Mouse (Mus musculus) CH12.LX (cell line): ENCODE measurements around the gene Gng4.

Experiments used
- CTCF ChIP-seq, 2 experiments: IDR thresholded peaks in 1 of 2; conservative IDR thresholded peaks in 1 of 2; 2 replicates each; pipeline ENCODE4 v1.5.1; 2011 to 2012; ENCODE audit warnings: low read depth in 2 of 2, low read length in 2 of 2, improper control_type of control experiment in 1 of 2, inconsistent platforms in 1 of 2, mild to moderate bottlenecking in 1 of 2, moderate library complexity in 1 of 2
- EP300 ChIP-seq: IDR thresholded peaks from 2 replicates; pipeline ENCODE4 v1.6.1; 2011; ENCODE audit warnings: low read length, improper control_type of control experiment
- ETS1 ChIP-seq: conservative IDR thresholded peaks from 2 replicates; pipeline ENCODE4 v1.6.1; 2012; ENCODE audit warnings: low read depth, mild to moderate bottlenecking, inconsistent platforms, low read length, improper control_type of control experiment, moderate library complexity
- HCFC1 ChIP-seq: IDR thresholded peaks from 2 replicates; pipeline ENCODE4 v1.6.1; 2012; ENCODE audit warnings: low read depth, mild to moderate bottlenecking, inconsistent platforms, low read length, improper control_type of control experiment
- MAFK ChIP-seq: IDR thresholded peaks from 2 replicates; pipeline ENCODE4 v1.6.1; 2011; ENCODE audit warnings: low read length, improper control_type of control experiment; ENCODE audit not compliant: insufficient replicate concordance
- MAX ChIP-seq: IDR thresholded peaks from 2 replicates; pipeline ENCODE4 v1.6.1; 2011; ENCODE audit warnings: low read length, improper control_type of control experiment
- MAZ ChIP-seq: IDR thresholded peaks from 2 replicates; pipeline ENCODE4 v1.6.1; 2012; ENCODE audit warnings: low read depth, mild to moderate bottlenecking, inconsistent platforms, low read length, improper control_type of control experiment, moderate library complexity
- POLR2A ChIP-seq: IDR thresholded peaks from 2 replicates; pipeline ENCODE4 v1.6.1; 2011; ENCODE audit warnings: low read depth, mild to moderate bottlenecking, improper control_type of control experiment, low read length
- RCOR1 ChIP-seq: conservative IDR thresholded peaks from 2 replicates; pipeline ENCODE4 v1.6.1; 2012; ENCODE audit warnings: low read depth, mild to moderate bottlenecking, inconsistent platforms, low read length, improper control_type of control experiment
- SMC3 ChIP-seq: IDR thresholded peaks from 2 replicates; pipeline ENCODE4 v1.6.1; 2011; ENCODE audit warnings: low read depth, low read length, improper control_type of control experiment
- TBP ChIP-seq: conservative IDR thresholded peaks from 2 replicates; pipeline ENCODE4 v1.6.1; 2011; ENCODE audit warnings: low read depth, low read length, improper control_type of control experiment
- ZMIZ1 ChIP-seq: IDR thresholded peaks from 2 replicates; pipeline ENCODE4 v1.6.1; 2012; ENCODE audit warnings: low read depth, mild to moderate bottlenecking, inconsistent platforms, low read length, improper control_type of control experiment

DNA sequence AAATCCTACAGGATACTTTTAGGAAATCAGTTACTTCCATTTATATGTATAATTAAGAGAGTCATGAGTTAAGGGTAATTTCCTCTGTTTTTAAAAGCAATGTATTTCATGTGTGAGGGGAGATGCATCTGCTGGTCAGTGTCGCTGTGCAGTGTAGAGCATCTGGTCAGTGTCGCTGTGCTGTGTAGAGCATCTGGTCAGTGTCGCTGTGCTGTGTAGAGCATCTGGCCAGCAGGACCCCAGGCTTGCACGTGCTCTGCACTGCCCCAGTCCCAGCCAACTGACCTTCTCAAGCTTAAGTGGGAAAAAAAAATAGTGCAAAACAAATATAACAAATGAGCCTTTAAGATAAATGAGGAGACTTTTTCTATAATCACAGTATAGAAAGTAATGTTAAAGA, 73.3 kb downstream of the Gng4 start:
- no peak for TF ChIP-seq SMC3
- no peak for TF ChIP-seq POLR2A
- no peak for TF ChIP-seq CTCF (conservative IDR thresholded peaks at IDR 0.05 in 1 of 2, IDR thresholded peaks at IDR 0.05 in 1 of 2; ENCODE audit: low read depth in 2 of 2, low read length in 2 of 2)
- no peak for TF ChIP-seq ZMIZ1
- TF ChIP-seq EP300 = no peak
- no peak for TF ChIP-seq HCFC1
- no peak for TF ChIP-seq ETS1
- no peak for TF ChIP-seq MAX
- no peak for TF ChIP-seq MAZ
- no peak for TF ChIP-seq RCOR1
- TF ChIP-seq TBP = no peak
- no peak for TF ChIP-seq MAFK
